Mouse (Mus musculus) left cerebral cortex, postnatal 36 days (tissue): Measurements from ENCODE around the gene Pigk. TPM values are rescaled to one million over a fixed set of nuclear protein-coding genes. Genes with fewer than 3 reads are reported as not detected.

Experiments used
- DNase-seq, 2 experiments: peaks; one replicate each; pipeline ENCODE4 v3.0.0; 2021 to 2022; ENCODE audit warnings: low spot score in 2 of 2, mixed read lengths in 1 of 2
- intact Hi-C: fragments of 180-260 bp; cut with DNase I; formaldehyde crosslinking; loops from one replicate; pipeline ENCODE4 v1.15.1; 2025
- total RNA-seq, 2 experiments: library from RNA; stranded (reverse); gene quantifications; 2 replicates each; pipeline ENCODE4 v1.2.3; 2021

Pigk gene
- total RNA-seq, 2 experiments from 2014 or later, result 49.5 to 52.9 TPM

GRCm38 (mm10) chr3:152920365-152920764 is 206.5 kb downstream of the Pigk start:
- intact Hi-C loops, result no loop called here
- no peak for DNase-seq

GRCm38 (mm10) chr3:152923530-152923929 is 209.6 kb downstream of the Pigk start:
- intact Hi-C loops, result no loop called here

GRCm38 (mm10) chr3:152925364-152925763 is 211.5 kb downstream of the Pigk start:
- no peak for DNase-seq
- intact Hi-C loops, result no loop called here

More at GRCm38 (mm10) chr3:152923530-152923929, 209.6 kb downstream of the Pigk start:
- DNase-seq, result no peak

GRCm38 (mm10) chr3:152926166-152926565 is 212.3 kb downstream of the Pigk start:
- intact Hi-C loops, result no loop called here
- DNase-seq, result no peak

- intact Hi-C loops, result no loop called here
- DNase-seq, result no peak
These were observed 214.5 kb downstream of the Pigk start for GRCm38 (mm10) chr3:152928287-152928975.

GRCm38 (mm10) chr3:152929256-152929787 is 215.4 kb downstream of the Pigk start:
- intact Hi-C loops, result no loop called here
- no peak for DNase-seq

GRCm38 (mm10) chr3:152929788-152930281 is 215.9 kb downstream of the Pigk start:
- intact Hi-C loops, result no loop called here
- no peak for DNase-seq

GRCm38 (mm10) chr3:152931354-152931753 is 217.5 kb downstream of the Pigk start:
- DNase-seq, result no peak
- intact Hi-C loops, result no loop called here

- DNase-seq, result no peak
- intact Hi-C loops, result no loop called here
These were observed 218.2 kb downstream of the Pigk start for GRCm38 (mm10) chr3:152932096-152932495.

GRCm38 (mm10) chr3:152932544-152932943 is 218.6 kb downstream of the Pigk start:
- DNase-seq, result no peak

GRCm38 (mm10) chr3:152933737-152934136 is 219.8 kb downstream of the Pigk start:
- no peak for DNase-seq
- intact Hi-C loops, result no loop called here

More at GRCm38 (mm10) chr3:152932544-152932943, 218.6 kb downstream of the Pigk start:
- intact Hi-C loops, result no loop called here

- intact Hi-C loops, result no loop called here
- DNase-seq, result no peak
These were observed 222.4 kb downstream of the Pigk start for GRCm38 (mm10) chr3:152936313-152936712.

GRCm38 (mm10) chr3:152941671-152942070 is 227.8 kb downstream of the Pigk start:
- DNase-seq, result no peak
- intact Hi-C loops, result loop anchor here (5.0 kb wide), 1 partner anchor 54 kb away; no protein-coding TSS in a partner anchor

- intact Hi-C loops, result loop anchor here (5.0 kb wide), 1 partner anchor 56 kb away; no protein-coding TSS in a partner anchor
- DNase-seq, result no peak
These were observed 229.1 kb downstream of the Pigk start for GRCm38 (mm10) chr3:152942985-152943384.

- intact Hi-C loops, result loop anchor here (5.0 kb wide), 1 partner anchor 57 kb away; no protein-coding TSS in a partner anchor
- DNase-seq, result no peak
These were observed 230.9 kb downstream of the Pigk start for GRCm38 (mm10) chr3:152944766-152945165.

GRCm38 (mm10) chr3:152947031-152947640 is 233.2 kb downstream of the Pigk start:
- intact Hi-C loops, result no loop called here
- no peak for DNase-seq

- DNase-seq, result no peak
- intact Hi-C loops, result no loop called here
These were observed 234.7 kb downstream of the Pigk start for GRCm38 (mm10) chr3:152948556-152948955.

- intact Hi-C loops, result no loop called here
- DNase-seq, result no peak
These were observed 235.4 kb downstream of the Pigk start for GRCm38 (mm10) chr3:152949233-152949777.

- intact Hi-C loops, result loop anchor here (10.0 kb wide), 1 partner anchor 175 kb away; no protein-coding TSS in a partner anchor
- no peak for DNase-seq
These were observed 236.4 kb downstream of the Pigk start for GRCm38 (mm10) chr3:152950299-152950698.

- no peak for DNase-seq
- intact Hi-C loops, result loop anchor here (10.0 kb wide), 1 partner anchor 176 kb away; no protein-coding TSS in a partner anchor
These were observed 237.0 kb downstream of the Pigk start for GRCm38 (mm10) chr3:152950914-152951313.
